Mouse (Mus musculus): ENCODE measurements around the gene Mpp3. TPM values are rescaled to one million over a fixed set of nuclear protein-coding genes. Genes with fewer than 3 reads are reported as not detected.
A peak's percentile ranks its signal among the peaks of the same experiment; 100 is the strongest.

Gene Mpp3
- polyA plus RNA-seq, 1 experiment from 2014 or later, result 56.6 TPM

GRCm38 (mm10) chr11:102039487-102040137, 11.4 kb upstream of the Mpp3 start:
- H3K9me3 ChIP-seq (replicated peaks), result no peaks in the 10 kb centered on the region
- 48% methylated on average over 13 of the region's 13 CpGs for WGBS
- H3K27me3 ChIP-seq (replicated peaks), result no peaks in the 10 kb centered on the region; the same call in 1 of the 2 replicates
- ATAC-seq (ENCODE audit: low FRiP score), result no peak
- H3K4me3 ChIP-seq (replicated peaks), result no peak overlapping the region
- H3K27ac ChIP-seq (replicated peaks), result no peak overlapping the region
- H3K4me1 ChIP-seq, result peaks cover 3% of the 10 kb centered on the region; the same call in 1 of the 2 replicates
- no peaks in the 10 kb centered on the region for H3K36me3 ChIP-seq
- peak overlapping the region; percentile 22; the same call in 1 of the 2 replicates for H3K4me2 ChIP-seq
- no peak overlapping the region for H3K9ac ChIP-seq (replicated peaks)

- Histone ChIP-seq H3K4me3 (replicated peaks) (no peak overlapping the region), H3K9ac (replicated peaks) (no peak overlapping the region), H3K36me3 (no peaks in the 10 kb centered on the region), H3K9me3 (replicated peaks) (no peaks in the 10 kb centered on the region), H3K4me2 (no peak overlapping the region), H3K27ac (replicated peaks) (no peak overlapping the region), H3K4me1 (peaks cover 3% of the 10 kb centered on the region; the same call in 1 of the 2 replicates), H3K27me3 (replicated peaks) (no peaks in the 10 kb centered on the region; the same call in 1 of the 2 replicates)
- WGBS, result 66% methylated on average over 6 of the region's 6 CpGs
- no peak for ATAC-seq (ENCODE audit: low FRiP score)
Measured at GRCm38 (mm10) chr11:102037789-102038188, 9.5 kb upstream of the Mpp3 start.

DNA sequence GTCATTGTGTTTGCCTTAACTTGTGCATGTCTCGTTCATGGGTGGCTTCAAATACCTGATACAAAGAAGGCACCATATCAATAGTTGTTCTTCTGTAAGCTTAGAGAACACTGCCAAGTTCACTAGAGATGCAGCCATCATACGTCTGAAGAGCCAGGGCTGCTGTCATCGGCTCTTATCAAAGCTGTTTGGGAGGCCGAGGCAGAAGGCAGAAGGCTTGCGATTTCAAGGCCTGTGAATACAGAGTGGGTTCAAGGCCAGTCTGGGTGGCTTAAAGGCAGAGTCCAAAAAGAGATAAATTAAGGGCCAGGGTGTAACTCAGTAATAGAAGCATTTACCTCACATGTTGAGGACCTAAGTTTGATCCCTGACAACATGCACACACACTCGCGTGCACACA, 8.1 kb upstream of the Mpp3 start:
- no peaks in the 10 kb centered on the region for H3K27me3 ChIP-seq (replicated peaks)
- no peak overlapping the region for H3K4me2 ChIP-seq
- no peak overlapping the region for H3K27ac ChIP-seq (replicated peaks)
- WGBS, result 81% methylated on average over 7 of the region's 7 CpGs
- H3K9ac ChIP-seq (replicated peaks), result no peak overlapping the region
- no peak for ATAC-seq (ENCODE audit: low FRiP score)
- H3K9me3 ChIP-seq (replicated peaks), result no peaks in the 10 kb centered on the region
- peaks cover 3% of the 10 kb centered on the region; the same call in 1 of the 2 replicates for H3K4me1 ChIP-seq
- no peaks in the 10 kb centered on the region for H3K36me3 ChIP-seq
- H3K4me3 ChIP-seq (replicated peaks), result no peak overlapping the region

DNA sequence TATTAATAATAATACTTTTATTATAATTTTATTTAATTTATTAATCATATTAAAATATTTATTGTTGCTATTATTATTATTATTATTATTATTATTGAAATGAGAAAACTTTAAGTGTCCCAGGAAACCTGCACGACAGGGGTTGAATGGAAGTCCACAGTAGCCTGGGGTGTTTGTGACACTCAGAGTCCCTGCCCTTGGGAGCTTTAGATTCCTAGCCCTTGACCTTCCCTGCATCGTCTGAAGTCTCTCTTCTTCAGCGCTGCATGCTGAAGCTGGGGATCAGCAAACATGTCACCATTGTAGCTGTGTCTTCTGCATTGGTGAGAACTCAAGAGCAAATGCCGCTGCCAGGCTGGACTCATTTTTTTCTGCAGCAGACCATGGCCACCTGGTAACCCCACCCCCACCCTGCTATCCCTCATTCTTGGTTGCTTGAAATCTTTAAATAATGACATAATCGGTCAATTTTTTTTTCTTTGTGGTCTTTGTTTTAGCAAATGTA, 7.2 kb upstream of the Mpp3 start:
- H3K27me3 ChIP-seq (replicated peaks), result no peaks in the 10 kb centered on the region
- H3K9me3 ChIP-seq (replicated peaks), result no peaks in the 10 kb centered on the region
- no peak overlapping the region for H3K4me3 ChIP-seq (replicated peaks)
- 69% methylated on average over 5 of the region's 5 CpGs for WGBS
- peaks cover 3% of the 10 kb centered on the region; the same call in 1 of the 2 replicates for H3K4me1 ChIP-seq
- H3K9ac ChIP-seq (replicated peaks), result no peak overlapping the region
- ATAC-seq (ENCODE audit: low FRiP score), result no peak
- no peaks in the 10 kb centered on the region for H3K36me3 ChIP-seq
- H3K27ac ChIP-seq (replicated peaks), result no peak overlapping the region
- H3K4me2 ChIP-seq, result no peak overlapping the region

DNA sequence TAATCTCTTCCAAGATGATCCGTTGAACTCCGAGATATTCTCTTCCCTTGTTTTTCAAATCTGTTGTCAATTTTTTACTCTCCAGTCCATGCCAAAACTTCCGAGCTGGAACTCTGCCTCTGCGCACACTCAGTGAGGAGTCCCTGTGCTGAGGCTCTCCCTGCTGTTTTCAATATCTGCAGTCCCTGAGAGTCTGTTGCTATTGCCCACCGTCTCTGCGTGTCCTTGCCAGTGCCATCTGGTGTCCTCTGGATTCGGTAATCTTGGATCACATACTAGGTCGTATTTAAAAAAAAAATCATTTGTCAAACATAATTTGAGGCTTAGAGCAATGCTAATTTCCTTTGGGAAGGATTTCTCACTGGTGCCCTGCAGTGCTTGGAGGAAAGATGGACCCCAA, 6.6 kb upstream of the Mpp3 start:
- H3K4me3 ChIP-seq (replicated peaks), result no peak overlapping the region
- no peaks in the 10 kb centered on the region for H3K9me3 ChIP-seq (replicated peaks)
- WGBS, result 46% methylated on average over 8 of the region's 8 CpGs
- no peak for ATAC-seq (ENCODE audit: low FRiP score)
- peaks cover 7% of the 10 kb centered on the region; the same call in 1 of the 2 replicates for H3K4me1 ChIP-seq
- no peaks in the 10 kb centered on the region for H3K36me3 ChIP-seq
- no peak overlapping the region for H3K27ac ChIP-seq (replicated peaks)
- H3K27me3 ChIP-seq (replicated peaks), result no peaks in the 10 kb centered on the region
- no peak overlapping the region for H3K9ac ChIP-seq (replicated peaks)
- H3K4me2 ChIP-seq, result no peak overlapping the region

DNA sequence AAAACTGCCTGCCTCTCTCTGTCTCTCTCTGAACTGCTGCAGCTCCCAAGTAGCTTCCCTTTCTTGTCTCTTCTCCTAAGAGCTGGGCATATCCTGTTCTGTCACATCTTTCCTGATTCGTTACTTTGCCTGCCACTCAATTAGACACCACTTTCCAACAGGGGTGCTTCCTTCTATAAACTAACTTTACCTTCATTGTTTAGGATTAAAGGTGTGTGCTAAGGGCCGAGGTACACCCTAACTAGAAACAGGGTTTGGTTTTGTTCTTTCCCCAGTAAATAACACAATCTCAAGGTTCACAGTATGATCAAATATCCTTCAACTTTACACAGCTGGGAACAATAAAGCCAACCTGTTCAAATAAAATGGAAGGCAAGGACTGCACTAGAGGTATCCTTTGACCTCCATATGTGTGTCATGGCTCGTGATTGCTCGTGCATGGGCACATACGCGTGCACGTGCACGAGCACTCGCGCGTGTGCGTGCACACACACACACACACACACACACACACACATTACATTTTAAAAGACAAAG, 4.9 kb upstream of the Mpp3 start:
- Histone ChIP-seq H3K27me3 (replicated peaks) (no peaks in the 10 kb centered on the region), H3K36me3 (no peaks in the 10 kb centered on the region), H3K4me1 (peaks cover 13% of the 10 kb centered on the region), H3K4me2 (no peak overlapping the region), H3K27ac (replicated peaks) (no peak overlapping the region), H3K9me3 (replicated peaks) (no peaks in the 10 kb centered on the region), H3K4me3 (replicated peaks) (no peak overlapping the region), H3K9ac (replicated peaks) (no peak overlapping the region)
- 93% methylated on average over 12 of the region's 12 CpGs for WGBS
- ATAC-seq (ENCODE audit: low FRiP score), result no peak

DNA sequence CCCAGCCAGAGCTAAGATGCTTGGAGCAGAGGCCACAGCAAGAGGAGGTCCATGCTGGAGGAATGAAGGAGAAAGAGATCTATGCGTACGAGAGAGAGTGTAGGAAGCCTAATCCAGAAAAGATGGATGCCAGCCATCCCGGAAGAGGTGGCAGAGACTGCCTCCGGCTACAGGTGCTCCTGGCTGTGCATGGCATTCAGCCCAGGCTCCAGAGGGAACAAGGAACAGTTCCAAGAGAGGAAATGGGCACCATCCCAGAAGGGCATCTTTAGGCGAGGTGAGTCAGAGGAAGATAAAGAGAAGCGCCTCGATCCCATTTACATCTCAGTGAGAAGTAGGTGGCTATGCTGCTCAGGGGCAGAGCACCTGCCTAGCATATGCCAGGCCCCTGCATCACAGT, 2.9 kb upstream of the Mpp3 start:
- no peak overlapping the region for H3K4me3 ChIP-seq (replicated peaks)
- no peaks in the 10 kb centered on the region for H3K9me3 ChIP-seq (replicated peaks)
- no peaks in the 10 kb centered on the region for H3K36me3 ChIP-seq
- no peak for ATAC-seq (ENCODE audit: low FRiP score)
- H3K4me1 ChIP-seq, result peaks cover 22% of the 10 kb centered on the region
- WGBS, result 69% methylated on average over 7 of the region's 7 CpGs
- no peak overlapping the region for H3K4me2 ChIP-seq
- no peak overlapping the region for H3K27ac ChIP-seq (replicated peaks)
- H3K27me3 ChIP-seq (replicated peaks), result no peaks in the 10 kb centered on the region
- no peak overlapping the region for H3K9ac ChIP-seq (replicated peaks)

- WGBS, result 21% methylated on average over 7 of the region's 7 CpGs
- Histone ChIP-seq H3K4me1 (peaks cover 31% of the 10 kb centered on the region), H3K4me2 (no peak overlapping the region), H3K36me3 (no peaks in the 10 kb centered on the region), H3K27ac (replicated peaks) (no peak overlapping the region), H3K9ac (replicated peaks) (no peak overlapping the region), H3K9me3 (replicated peaks) (no peaks in the 10 kb centered on the region), H3K27me3 (replicated peaks) (no peaks in the 10 kb centered on the region), H3K4me3 (replicated peaks) (no peak overlapping the region)
- ATAC-seq (ENCODE audit: low FRiP score), result no peak
Measured at GRCm38 (mm10) chr11:102029966-102030365, 1.7 kb upstream of the Mpp3 start.

DNA sequence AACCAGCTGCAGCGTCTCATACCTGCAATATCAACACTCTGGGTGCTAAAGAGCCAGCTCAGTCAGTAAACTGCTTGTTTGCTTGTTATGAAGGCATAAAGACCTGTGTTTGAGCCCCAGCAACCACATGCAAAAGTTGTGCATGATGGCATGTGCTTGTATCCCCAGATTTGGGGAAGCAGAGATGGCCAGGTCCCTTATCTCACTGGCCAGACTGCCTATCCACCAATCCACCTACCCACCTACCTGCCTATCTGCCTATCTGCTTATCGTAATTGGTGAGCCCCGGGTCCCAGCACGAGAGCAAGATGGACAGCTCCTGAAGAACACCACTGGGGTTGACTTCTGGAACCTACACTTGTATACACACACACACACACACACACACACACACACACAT, 1.0 kb upstream of the Mpp3 start:
- Histone ChIP-seq H3K9me3 (replicated peaks) (no peaks in the 10 kb centered on the region), H3K27ac (replicated peaks) (no peak overlapping the region), H3K9ac (replicated peaks) (no peak overlapping the region), H3K36me3 (no peaks in the 10 kb centered on the region), H3K4me1 (peaks cover 37% of the 10 kb centered on the region), H3K4me2 (no peak overlapping the region), H3K4me3 (replicated peaks) (no peak overlapping the region), H3K27me3 (replicated peaks) (no peaks in the 10 kb centered on the region)
- WGBS, result 88% methylated on average over 4 of the region's 4 CpGs
- no peak for ATAC-seq (ENCODE audit: low FRiP score)

- H3K36me3 ChIP-seq, result peaks cover 9% of the 10 kb centered on the region; the same call in 1 of the 2 replicates
- H3K4me2 ChIP-seq, result peak overlapping the region; percentile 69
- 2% methylated on average over 12 of the region's 12 CpGs for WGBS
- peak overlapping the region; percentile 93 for H3K27ac ChIP-seq (replicated peaks)
- peak overlapping the region; percentile 61 for H3K9ac ChIP-seq (replicated peaks)
- no peaks in the 10 kb centered on the region for H3K27me3 ChIP-seq (replicated peaks)
- ATAC-seq (ENCODE audit: low FRiP score), result peak; percentile 51
- no peaks in the 10 kb centered on the region for H3K9me3 ChIP-seq (replicated peaks)
- peak overlapping the region; percentile 58 for H3K4me3 ChIP-seq (replicated peaks)
- peaks cover 47% of the 10 kb centered on the region for H3K4me1 ChIP-seq
Measured at GRCm38 (mm10) chr11:102027361-102028017, 772 bp downstream of the Mpp3 start.

GRCm38 (mm10) chr11:102026694-102027360, 1.4 kb downstream of the Mpp3 start:
- Histone ChIP-seq H3K27me3 (replicated peaks) (no peaks in the 10 kb centered on the region), H3K4me1 (peaks cover 47% of the 10 kb centered on the region), H3K9ac (replicated peaks) (peak overlapping the region; percentile 61), H3K36me3 (peaks cover 14% of the 10 kb centered on the region; the same call in 1 of the 2 replicates), H3K4me3 (replicated peaks) (peak overlapping the region; percentile 58), H3K4me2 (peak overlapping the region; percentile 69), H3K27ac (replicated peaks) (peak overlapping the region; percentile 93), H3K9me3 (replicated peaks) (no peaks in the 10 kb centered on the region)
- ATAC-seq (ENCODE audit: low FRiP score), result peak; percentile 90
- WGBS, result under 1% methylated on average over 60 of the region's 73 CpGs

All from neural tube, embryonic 15.5 days (tissue).